Mouse (Mus musculus) intestine, embryonic 15.5 days (tissue): Measurements from ENCODE around the gene 1700019N19Rik. TPM values are rescaled to one million over a fixed set of nuclear protein-coding genes. Genes with fewer than 3 reads are reported as not detected.

Experiments used
- ATAC-seq: fragments of 200-750 bp; cut with Nextera tagmentation; 2 replicates; pipeline ENCODE4 v1.8.0; 2017; ENCODE audit warnings: moderate TSS enrichment, moderate library complexity
- H3K27ac ChIP-seq: fragments of 300-500 bp; sonication (generic); 2 replicates; pipeline ENCODE4 v1.5.1; 2015; ENCODE audit warnings: mild to moderate bottlenecking, inconsistent platforms
- H3K27me3 ChIP-seq: fragments of 300-500 bp; sonication (generic); replicated peaks from 2 replicates; pipeline ENCODE4 v1.6.1; 2015; ENCODE audit warnings: inconsistent platforms
- H3K36me3 ChIP-seq: fragments of 300-500 bp; sonication (generic); 2 replicates; pipeline ENCODE4 v1.6.1; 2015; ENCODE audit warnings: inconsistent platforms
- H3K4me1 ChIP-seq: fragments of 300-500 bp; sonication (generic); replicated peaks from 2 replicates; pipeline ENCODE4 v1.6.1; 2015; ENCODE audit warnings: inconsistent platforms
- H3K4me2 ChIP-seq: fragments of 300-500 bp; sonication (generic); replicated peaks from 2 replicates; pipeline ENCODE4 v1.6.1; 2015; ENCODE audit warnings: mild to moderate bottlenecking, inconsistent platforms
- H3K4me3 ChIP-seq: fragments of 300-500 bp; sonication (generic); replicated peaks from 2 replicates; pipeline ENCODE4 v1.5.1; 2015; ENCODE audit warnings: inconsistent platforms
- H3K9ac ChIP-seq: fragments of 300-500 bp; sonication (generic); 2 replicates; pipeline ENCODE4 v1.6.1; 2015; ENCODE audit warnings: inconsistent platforms
- H3K9me3 ChIP-seq: fragments of 300-500 bp; sonication (generic); 2 replicates; pipeline ENCODE4 v1.6.1; 2016; ENCODE audit warnings: inconsistent platforms
- WGBS: fragments of 180-500 bp; shearing (Covaris S2); methylation state at CpG from one replicate; pipeline ENCODE4 v1.1.7; 2015; 5-methylcytosine and 5-hydroxymethylcytosine counted together
- polyA plus RNA-seq: library from polyadenylated mRNA; unstranded; fragments of >200 nt; fragmentation: Nextera tagmentation; extraction: Ambion mirVana; gene quantifications from 2 replicates; pipeline ENCODE4 v1.2.1, GENCODE M21; 2015

Gene 1700019N19Rik
- polyA plus RNA-seq, 1 experiment from 2014 or later = not detected

GRCm38 (mm10) chr19:58742711-58743110 lies 51.5 kb downstream of the 1700019N19Rik start:
- WGBS = 83% methylated on average over 4 of the region's 4 CpGs
- Histone ChIP-seq H3K9ac (no peak overlapping the region), H3K27ac (no peak overlapping the region), H3K4me1 (no peaks in the 10 kb centered on the region), H3K36me3 (no peaks in the 10 kb centered on the region), H3K4me2 (no peak overlapping the region), H3K27me3 (no peaks in the 10 kb centered on the region), H3K4me3 (no peak overlapping the region), H3K9me3 (no peaks in the 10 kb centered on the region)
- ATAC-seq = no peak

GRCm38 (mm10) chr19:58741036-58741435 lies 53.2 kb downstream of the 1700019N19Rik start:
- WGBS = 84% methylated on average over 6 of the region's 6 CpGs
- Histone ChIP-seq H3K27ac (no peak overlapping the region), H3K36me3 (no peaks in the 10 kb centered on the region), H3K9me3 (no peaks in the 10 kb centered on the region), H3K9ac (no peak overlapping the region), H3K4me3 (no peak overlapping the region), H3K4me2 (no peak overlapping the region), H3K27me3 (no peaks in the 10 kb centered on the region), H3K4me1 (no peaks in the 10 kb centered on the region)
- no peak for ATAC-seq

- WGBS = 82% methylated on average over 4 of the region's 4 CpGs
- no peak for ATAC-seq
Observed at GRCm38 (mm10) chr19:58738111-58738510, 56.1 kb downstream of the 1700019N19Rik start.

More at GRCm38 (mm10) chr19:58738111-58738510, 56.1 kb downstream of the 1700019N19Rik start:
- H3K9me3 ChIP-seq = no peaks in the 10 kb centered on the region
- H3K4me1 ChIP-seq = no peaks in the 10 kb centered on the region
- H3K27ac ChIP-seq = no peak overlapping the region
- no peak overlapping the region for H3K4me2 ChIP-seq
- no peak overlapping the region for H3K4me3 ChIP-seq
- no peaks in the 10 kb centered on the region for H3K27me3 ChIP-seq
- H3K36me3 ChIP-seq = no peaks in the 10 kb centered on the region
- H3K9ac ChIP-seq = no peak overlapping the region

Other genes with a start within 250 kb of the 1700019N19Rik start
- 0.21 and 0.43 TPM in 2 replicates for gene Pnlip, start 142.0 kb downstream of the 1700019N19Rik start, polyA plus RNA-seq
- gene Pnliprp1, start 65.6 kb downstream of the 1700019N19Rik start, polyA plus RNA-seq = 1,391 and 3,102 TPM in 2 replicates
- gene Pnliprp2, start 34.7 kb downstream of the 1700019N19Rik start, polyA plus RNA-seq = 5.4 and 15.2 TPM in 2 replicates
- 0.24 and 0.40 TPM in 2 replicates for gene Eno4, start 149.0 kb upstream of the 1700019N19Rik start, polyA plus RNA-seq
- gene Hspa12a, start 149.2 kb upstream of the 1700019N19Rik start, polyA plus RNA-seq = 4.9 and 5.6 TPM in 2 replicates